Mouse (Mus musculus) midbrain, embryonic 15.5 days (tissue): ENCODE results near the gene En2. TPM values are rescaled to one million over a fixed set of nuclear protein-coding genes. Genes with fewer than 3 reads are reported as not detected.

Source experiments
- ATAC-seq: fragments of 200-750 bp; cut with Nextera tagmentation; replicated peaks from 2 replicates; pipeline ENCODE4 v1.8.0; 2017; ENCODE audit warnings: moderate TSS enrichment
- H3K27ac ChIP-seq: fragments of 300-500 bp; sonication (generic); 2 replicates; pipeline ENCODE4 v1.5.1; 2015; ENCODE audit warnings: mild to moderate bottlenecking, inconsistent platforms
- H3K27me3 ChIP-seq: fragments of 300-500 bp; sonication (generic); replicated peaks from 2 replicates; pipeline ENCODE4 v1.6.1; 2015; ENCODE audit warnings: inconsistent platforms
- H3K36me3 ChIP-seq: fragments of 300-500 bp; sonication (generic); replicated peaks from 2 replicates; pipeline ENCODE4 v1.6.1; 2015; ENCODE audit warnings: inconsistent platforms
- H3K4me1 ChIP-seq: fragments of 300-500 bp; sonication (generic); 2 replicates; pipeline ENCODE4 v1.6.1; 2015; ENCODE audit warnings: inconsistent platforms
- H3K4me2 ChIP-seq: fragments of 300-500 bp; sonication (generic); 2 replicates; pipeline ENCODE4 v1.6.1; 2015; ENCODE audit warnings: inconsistent platforms, mild to moderate bottlenecking, moderate library complexity
- H3K4me3 ChIP-seq: fragments of 300-500 bp; sonication (generic); 2 replicates; pipeline ENCODE4 v1.5.1; 2015; ENCODE audit warnings: mild to moderate bottlenecking, inconsistent platforms
- H3K9ac ChIP-seq: fragments of 300-500 bp; sonication (generic); 2 replicates; pipeline ENCODE4 v1.6.1; 2015; ENCODE audit warnings: mild to moderate bottlenecking, inconsistent platforms
- H3K9me3 ChIP-seq: fragments of 300-500 bp; sonication (generic); 2 replicates; pipeline ENCODE4 v1.6.1; 2016; ENCODE audit warnings: inconsistent platforms
- WGBS: fragments of 180-500 bp; shearing (Covaris S2); methylation state at CpG from one replicate; pipeline ENCODE4 v1.1.7; 2015; ENCODE audit warnings: mixed read lengths; 5-methylcytosine and 5-hydroxymethylcytosine counted together
- polyA plus RNA-seq: library from polyadenylated mRNA; unstranded; fragments of >200 nt; fragmentation: Nextera tagmentation; extraction: Ambion mirVana; gene quantifications from 2 replicates; pipeline ENCODE4 v1.2.1, GENCODE M21; 2015

Gene En2
- polyA plus RNA-seq, 1 experiment from 2014 or later, result 0.93 TPM

- Histone ChIP-seq H3K27ac (peak overlapping the region; percentile 57), H3K4me2 (no peak overlapping the region), H3K27me3 (no peaks in the 10 kb centered on the region; the same call in 1 of the 2 replicates), H3K4me3 (no peak overlapping the region), H3K36me3 (no peaks in the 10 kb centered on the region), H3K9ac (no peak overlapping the region), H3K4me1 (0 out of 2 replicates have a peak, but pooled peaks cover 6% of the 10 kb centered on the region), H3K9me3 (no peaks in the 10 kb centered on the region)
- ATAC-seq, result peak; percentile 82
- 30% methylated on average over 2 of the region's 2 CpGs for WGBS
These were observed 29.1 kb upstream of the En2 start for GRCm38 (mm10) chr5:28136438-28136837.

- Histone ChIP-seq H3K36me3 (no peaks in the 10 kb centered on the region), H3K27ac (no peak overlapping the region), H3K4me1 (no peaks in the 10 kb centered on the region), H3K9ac (no peak overlapping the region), H3K27me3 (no peaks in the 10 kb centered on the region), H3K9me3 (no peaks in the 10 kb centered on the region), H3K4me2 (no peak overlapping the region), H3K4me3 (no peak overlapping the region)
- ATAC-seq, result no peak
These were observed 20.9 kb upstream of the En2 start for GRCm38 (mm10) chr5:28144555-28144954.

GRCm38 (mm10) chr5:28146018-28146417 is 19.5 kb upstream of the En2 start:
- ATAC-seq, result no peak
- no peak overlapping the region for H3K9ac ChIP-seq
- no peaks in the 10 kb centered on the region for H3K36me3 ChIP-seq
- 88% methylated on average over 8 of the region's 8 CpGs for WGBS
- H3K4me2 ChIP-seq, result no peak overlapping the region
- H3K27me3 ChIP-seq, result no peaks in the 10 kb centered on the region
- H3K9me3 ChIP-seq, result no peaks in the 10 kb centered on the region
- no peak overlapping the region for H3K4me3 ChIP-seq
- H3K4me1 ChIP-seq, result no peaks in the 10 kb centered on the region
- no peak overlapping the region for H3K27ac ChIP-seq

- Histone ChIP-seq H3K27me3 (peaks cover 4% of the 10 kb centered on the region; the same call in 1 of the 2 replicates), H3K4me2 (no peak overlapping the region), H3K9me3 (no peaks in the 10 kb centered on the region), H3K4me3 (no peak overlapping the region), H3K9ac (no peak overlapping the region), H3K4me1 (no peaks in the 10 kb centered on the region), H3K36me3 (no peaks in the 10 kb centered on the region), H3K27ac (no peak overlapping the region)
- ATAC-seq, result no peak
- WGBS, result 39% methylated on average over 3 of the region's 3 CpGs
These were observed 17.0 kb upstream of the En2 start for GRCm38 (mm10) chr5:28148473-28148872.

- Histone ChIP-seq H3K4me1 (no peaks in the 10 kb centered on the region), H3K4me2 (no peak overlapping the region), H3K9me3 (no peaks in the 10 kb centered on the region), H3K4me3 (no peak overlapping the region), H3K27me3 (peaks cover 6% of the 10 kb centered on the region; the same call in 1 of the 2 replicates), H3K36me3 (no peaks in the 10 kb centered on the region), H3K9ac (no peak overlapping the region), H3K27ac (no peak overlapping the region)
- 72% methylated on average over 3 of the region's 3 CpGs for WGBS
- ATAC-seq, result no peak
These were observed 16.1 kb upstream of the En2 start for GRCm38 (mm10) chr5:28149436-28149835.

GRCm38 (mm10) chr5:28157044-28157730 is 8.3 kb upstream of the En2 start:
- Histone ChIP-seq H3K4me2 (peak overlapping the region; percentile 50; the same call in 1 of the 2 replicates), H3K27ac (no peak overlapping the region), H3K36me3 (no peaks in the 10 kb centered on the region), H3K27me3 (peaks cover 60% of the 10 kb centered on the region), H3K9ac (no peak overlapping the region), H3K4me1 (peaks cover 29% of the 10 kb centered on the region), H3K9me3 (no peaks in the 10 kb centered on the region), H3K4me3 (no peak overlapping the region)
- ATAC-seq, result no peak
- WGBS, result 11% methylated on average over 9 of the region's 9 CpGs

- ATAC-seq, result peak; percentile 24; the same call in 1 of the 2 replicates
- Histone ChIP-seq H3K27me3 (peaks cover 63% of the 10 kb centered on the region), H3K4me3 (peak overlapping the region; percentile 24), H3K27ac (no peak overlapping the region), H3K4me2 (peak overlapping the region; percentile 50), H3K4me1 (peaks cover 30% of the 10 kb centered on the region), H3K9me3 (no peaks in the 10 kb centered on the region), H3K9ac (no peak overlapping the region), H3K36me3 (no peaks in the 10 kb centered on the region)
- WGBS, result 5% methylated on average over 17 of the region's 17 CpGs
These were observed 7.7 kb upstream of the En2 start for GRCm38 (mm10) chr5:28157781-28158180.

- peaks cover 64% of the 10 kb centered on the region for H3K27me3 ChIP-seq
These were observed 7.0 kb upstream of the En2 start for GRCm38 (mm10) chr5:28158308-28159071.

GRCm38 (mm10) chr5:28159072-28159458 is 6.4 kb upstream of the En2 start:
- ATAC-seq, result 0 out of 2 replicates have a peak, but pooled peaks have one; percentile 26
- 6% methylated on average over 15 of the region's 15 CpGs for WGBS
- Histone ChIP-seq H3K4me2 (peak overlapping the region; percentile 50), H3K27ac (peak overlapping the region; percentile 53), H3K36me3 (no peaks in the 10 kb centered on the region), H3K27me3 (peaks cover 70% of the 10 kb centered on the region), H3K9me3 (no peaks in the 10 kb centered on the region), H3K4me3 (no peak overlapping the region), H3K4me1 (peaks cover 30% of the 10 kb centered on the region), H3K9ac (no peak overlapping the region)

More at GRCm38 (mm10) chr5:28158308-28159071, 7.0 kb upstream of the En2 start:
- under 1% methylated on average over 31 of the region's 31 CpGs for WGBS
- H3K36me3 ChIP-seq, result no peaks in the 10 kb centered on the region
- H3K9me3 ChIP-seq, result no peaks in the 10 kb centered on the region
- peak overlapping the region; percentile 24 for H3K4me3 ChIP-seq
- H3K4me2 ChIP-seq, result peak overlapping the region; percentile 50
- peaks cover 30% of the 10 kb centered on the region for H3K4me1 ChIP-seq
- H3K27ac ChIP-seq, result peak overlapping the region; percentile 53
- no peak overlapping the region for H3K9ac ChIP-seq
- peak; percentile 78 for ATAC-seq

- Histone ChIP-seq H3K4me2 (peak overlapping the region; percentile 4; the same call in 1 of the 2 replicates), H3K9ac (no peak overlapping the region), H3K36me3 (no peaks in the 10 kb centered on the region), H3K27ac (0 out of 2 replicates have a peak overlapping the region, but pooled peaks have one; percentile 5), H3K27me3 (peaks cover 71% of the 10 kb centered on the region), H3K4me3 (no peak overlapping the region), H3K9me3 (no peaks in the 10 kb centered on the region), H3K4me1 (peaks cover 30% of the 10 kb centered on the region)
- no peak for ATAC-seq
- 22% methylated on average over 8 of the region's 8 CpGs for WGBS
These were observed 5.5 kb upstream of the En2 start for GRCm38 (mm10) chr5:28159891-28160470.

GRCm38 (mm10) chr5:28161383-28161937 is 4.0 kb upstream of the En2 start:
- H3K36me3 ChIP-seq, result no peaks in the 10 kb centered on the region
- no peaks in the 10 kb centered on the region for H3K9me3 ChIP-seq
- no peak for ATAC-seq
- peak overlapping the region; percentile 1 for H3K4me3 ChIP-seq
- H3K4me1 ChIP-seq, result peaks cover 41% of the 10 kb centered on the region
- H3K27ac ChIP-seq, result no peak overlapping the region
- H3K9ac ChIP-seq, result no peak overlapping the region
- H3K27me3 ChIP-seq, result peaks cover 65% of the 10 kb centered on the region
- 9% methylated on average over 20 of the region's 20 CpGs for WGBS
- peak overlapping the region; percentile 34 for H3K4me2 ChIP-seq

GRCm38 (mm10) chr5:28161938-28162402 is 3.5 kb upstream of the En2 start:
- Histone ChIP-seq H3K9me3 (no peaks in the 10 kb centered on the region), H3K27ac (peak overlapping the region; percentile 35; the same call in 1 of the 2 replicates), H3K4me3 (peak overlapping the region; percentile 1), H3K36me3 (no peaks in the 10 kb centered on the region), H3K4me1 (peaks cover 46% of the 10 kb centered on the region), H3K27me3 (peaks cover 59% of the 10 kb centered on the region), H3K4me2 (peak overlapping the region; percentile 34), H3K9ac (0 out of 2 replicates have a peak overlapping the region, but pooled peaks have one; percentile 12)
- no peak for ATAC-seq
- 3% methylated on average over 24 of the region's 24 CpGs for WGBS
